Mouse (Mus musculus) frontal cortex, adult (tissue): Measurements from ENCODE around the gene Pnmal2.
A peak's percentile ranks its signal among the peaks of the same experiment; 100 is the strongest.

ENCODE experiments used
- ATAC-seq: cut with Nextera tagmentation; 2 replicates; pipeline ENCODE4 v1.9.2; 2017; ENCODE audit warnings: mild to moderate bottlenecking, moderate library complexity, mixed read lengths; ENCODE audit not compliant: low TSS enrichment

Pnmal2 gene

DNA sequence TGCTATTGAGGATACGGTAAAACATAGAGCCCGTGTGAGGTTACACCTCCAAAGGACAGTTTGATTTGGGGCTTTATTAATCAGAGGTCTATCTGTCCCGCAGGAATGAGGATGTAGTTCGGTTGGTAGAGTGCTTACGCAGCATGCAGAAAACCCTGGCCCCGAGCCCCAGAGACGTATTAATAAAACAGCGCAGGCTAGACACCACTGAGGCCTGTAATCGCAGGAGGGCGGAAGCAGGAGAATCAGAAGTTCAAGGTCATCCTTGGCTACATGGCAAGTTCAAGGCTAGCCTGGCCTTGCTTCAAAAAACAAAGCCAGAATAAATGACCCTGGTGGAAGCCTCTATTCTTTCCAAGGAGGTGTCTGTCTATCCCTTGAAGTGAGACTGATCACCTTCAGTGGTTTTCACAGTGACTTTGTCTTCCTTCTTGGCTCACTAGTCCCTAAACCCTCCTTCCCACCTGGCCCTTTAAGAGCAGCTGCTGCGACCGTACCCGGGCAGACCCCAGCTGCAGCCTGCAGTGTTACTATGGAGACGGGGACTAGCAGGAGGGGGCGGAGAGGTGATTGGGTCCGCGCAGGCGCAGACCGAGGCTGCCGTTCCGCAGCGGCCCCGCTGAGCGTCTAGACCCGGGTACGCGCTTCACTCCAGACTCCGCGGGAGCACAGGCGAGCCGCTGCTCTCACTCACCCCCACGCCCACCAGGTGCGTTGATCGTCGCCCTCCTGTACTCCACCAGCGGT is at the start of gene Pnmal2:
Gene Pnmal2, plus strand, starts transcription at position 622 of the 747 bp plus-strand sequence.
- ATAC-seq: peak; percentile 66

DNA sequence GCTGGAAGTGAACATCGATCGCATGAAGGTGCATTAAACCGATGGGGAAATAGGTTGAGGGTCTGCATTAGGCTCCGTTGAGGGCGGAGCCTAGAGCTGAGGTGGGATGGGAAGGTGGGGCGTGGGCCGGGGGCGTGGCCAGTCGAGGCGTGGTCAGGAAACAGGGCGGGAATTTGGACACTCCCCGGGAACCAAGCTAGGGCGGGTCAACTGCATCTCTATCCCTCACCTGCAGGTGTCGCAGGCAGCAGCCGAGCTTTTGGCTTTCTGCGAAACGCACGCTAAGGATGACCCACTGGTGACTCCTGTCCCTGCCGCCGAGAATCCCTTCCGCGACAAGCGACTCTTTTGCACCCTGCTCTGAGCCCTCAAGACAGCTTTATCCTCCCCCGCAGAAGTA is 49.5 kb upstream of the Pnmal2 start:
- peak; percentile 10 for ATAC-seq

DNA sequence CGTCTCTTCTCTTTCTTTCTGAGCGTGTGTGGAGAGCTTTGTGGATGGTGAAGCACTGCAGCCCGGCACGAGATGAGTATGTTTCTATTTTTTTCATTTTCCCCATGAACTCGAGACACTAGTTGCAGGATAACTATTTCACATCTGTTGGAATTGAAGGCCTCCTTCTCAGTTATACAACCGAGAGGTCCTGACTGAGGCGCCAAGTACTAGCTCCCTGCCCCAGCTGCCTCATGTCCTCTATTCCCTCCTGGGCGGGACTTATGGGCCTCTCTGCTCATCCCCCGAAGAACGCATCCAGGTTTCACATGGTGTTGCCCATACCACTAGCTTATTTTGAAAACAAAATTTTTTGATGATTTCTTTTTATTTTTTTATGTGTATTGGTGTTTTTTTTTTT is 49.0 kb upstream of the Pnmal2 start:
- ATAC-seq: no peak

DNA sequence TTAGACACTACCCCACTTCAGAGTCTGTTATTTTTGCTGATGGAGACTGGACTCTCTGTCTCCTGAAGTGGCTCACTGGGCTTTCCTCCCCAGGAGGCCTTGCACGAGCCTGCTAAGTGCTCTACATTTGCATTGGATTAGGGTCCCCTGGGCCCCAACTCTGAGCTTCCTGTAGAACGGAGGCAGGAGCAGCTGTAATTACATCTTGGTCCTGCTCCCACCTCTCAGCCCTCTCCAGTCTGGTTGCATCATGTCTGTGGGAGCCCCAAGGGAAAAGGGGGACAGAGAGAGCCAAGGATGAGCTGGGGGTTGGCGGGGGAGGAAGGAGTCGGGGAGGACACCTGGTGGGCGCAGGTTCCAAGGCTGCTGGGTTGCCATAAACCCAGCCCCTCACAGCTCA is 44.0 kb upstream of the Pnmal2 start:
- ATAC-seq: no peak

DNA sequence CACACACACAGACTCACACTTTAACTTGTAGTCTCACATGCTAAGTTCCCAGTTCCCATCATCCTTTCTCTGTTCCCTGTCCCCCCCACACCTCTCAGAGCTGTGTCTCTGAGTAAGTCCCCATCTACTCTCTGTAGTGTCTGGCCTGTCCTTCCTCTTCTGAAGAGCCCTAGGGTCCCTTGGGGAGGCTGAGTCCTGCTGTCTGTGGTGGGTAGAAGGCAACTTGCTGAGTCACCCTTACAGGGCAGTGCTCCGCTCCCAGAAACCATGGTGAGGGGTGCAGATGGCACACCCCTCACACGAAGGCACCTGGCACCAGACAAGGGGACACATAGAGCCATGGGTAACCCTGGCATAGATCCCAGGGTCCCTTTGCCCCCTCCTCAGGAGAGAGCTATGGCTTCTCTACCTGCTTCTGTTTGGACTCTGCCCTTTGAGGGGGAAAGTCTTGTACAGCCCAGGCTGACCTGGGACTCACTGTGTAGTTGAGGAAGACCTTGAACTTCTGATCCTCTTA is 41.0 kb upstream of the Pnmal2 start:
- no peak for ATAC-seq

DNA sequence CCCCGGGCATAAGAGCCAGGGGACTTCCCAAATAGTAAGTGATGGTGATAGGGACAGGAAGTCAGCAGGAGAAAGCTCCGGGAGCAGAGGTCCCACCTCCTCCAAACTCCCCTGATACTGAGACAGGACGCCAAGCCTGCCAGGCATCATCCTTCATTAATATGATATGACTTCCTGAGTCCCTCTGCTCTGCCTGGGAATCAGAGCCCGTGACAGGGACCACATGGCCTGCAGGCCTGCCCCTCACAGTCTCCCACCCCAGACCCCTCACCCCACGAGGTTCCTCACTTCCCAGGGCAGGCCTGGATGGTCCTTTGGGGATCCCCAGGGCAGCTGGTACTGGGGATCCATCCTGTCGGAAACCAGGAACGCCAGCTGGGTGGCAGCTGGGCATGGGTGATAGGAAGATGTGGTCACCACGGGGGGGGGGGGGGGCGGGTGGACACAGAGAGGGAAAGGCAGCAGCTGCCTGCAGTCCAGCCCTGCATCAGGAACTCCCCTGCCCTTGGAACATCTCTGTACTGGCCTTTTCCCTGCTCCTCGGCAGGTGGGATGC is 40.3 kb upstream of the Pnmal2 start:
- ATAC-seq: no peak

DNA sequence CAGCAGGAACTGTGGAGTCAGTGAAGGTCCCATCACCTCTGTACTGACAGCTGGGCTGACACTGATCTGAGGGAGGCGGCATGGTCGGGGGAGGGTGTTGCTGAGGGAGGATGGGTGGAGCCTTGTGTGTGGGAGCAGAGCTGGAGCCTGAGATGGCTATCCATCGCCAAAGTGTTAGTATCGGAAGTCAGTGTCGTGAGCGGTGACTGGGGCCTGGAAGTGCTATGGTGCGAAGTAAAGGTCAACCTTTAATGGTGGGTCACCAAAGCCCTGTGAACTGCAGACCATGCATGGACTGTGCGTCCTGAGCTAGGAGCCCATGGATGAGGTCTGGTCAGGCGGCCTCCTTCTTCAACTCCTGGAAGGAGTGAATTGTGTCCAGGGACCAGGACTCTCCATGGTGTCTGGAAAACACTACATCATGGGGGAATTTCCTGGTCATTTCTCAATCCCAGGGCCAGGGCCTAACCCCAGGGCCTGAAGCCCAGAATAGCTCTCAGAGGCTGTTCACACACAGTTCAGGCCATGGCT is 38.9 kb upstream of the Pnmal2 start:
- ATAC-seq: no peak

DNA sequence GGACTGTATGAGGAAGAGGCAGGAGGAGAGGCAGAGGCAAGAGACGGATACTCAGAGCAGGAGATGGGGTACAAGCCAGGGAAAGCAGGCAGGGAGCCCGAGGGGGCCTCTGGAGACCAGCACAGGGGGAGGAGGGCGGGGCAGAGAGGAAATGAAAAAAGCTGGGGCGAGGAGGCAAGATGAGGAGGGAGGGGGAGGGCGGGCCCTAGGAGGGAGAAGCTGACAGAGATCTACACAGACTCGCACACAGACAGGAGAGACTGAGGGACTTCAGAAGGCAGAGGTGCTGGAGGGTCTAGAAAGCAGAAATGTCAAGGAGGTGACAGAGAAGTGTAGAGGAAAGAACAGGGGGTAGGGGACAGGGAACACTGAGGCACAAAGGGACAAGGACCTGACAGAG is 38.2 kb upstream of the Pnmal2 start, which contains the start of gene Ptgir:
Gene Ptgir, plus strand, starts transcription at position 210 of the 400 bp plus-strand sequence.
- ATAC-seq: no peak

DNA sequence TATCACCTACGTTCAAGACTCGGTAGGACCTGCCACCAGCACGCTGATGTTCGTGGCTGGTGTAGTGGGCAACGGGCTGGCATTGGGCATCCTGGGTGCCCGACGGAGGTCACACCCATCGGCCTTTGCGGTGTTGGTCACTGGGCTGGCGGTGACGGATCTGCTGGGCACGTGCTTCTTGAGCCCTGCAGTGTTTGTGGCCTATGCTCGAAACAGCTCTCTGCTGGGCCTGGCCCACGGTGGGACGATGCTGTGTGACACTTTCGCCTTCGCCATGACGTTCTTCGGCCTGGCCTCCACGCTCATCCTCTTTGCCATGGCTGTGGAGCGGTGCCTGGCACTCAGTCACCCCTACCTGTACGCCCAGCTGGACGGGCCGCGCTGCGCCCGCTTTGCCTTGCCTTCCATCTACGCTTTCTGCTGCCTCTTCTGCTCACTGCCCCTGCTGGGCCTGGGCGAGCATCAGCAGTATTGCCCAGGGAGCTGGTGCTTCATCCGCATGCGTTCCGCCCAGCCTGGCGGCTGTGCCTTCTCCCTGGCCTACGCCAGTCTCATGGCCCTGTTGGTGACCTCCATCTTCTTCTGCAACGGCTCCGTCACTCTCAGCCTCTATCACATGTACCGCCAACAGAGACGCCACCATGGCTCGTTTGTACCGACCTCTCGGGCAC is 37.5 kb upstream of the Pnmal2 start:
- no peak for ATAC-seq

DNA sequence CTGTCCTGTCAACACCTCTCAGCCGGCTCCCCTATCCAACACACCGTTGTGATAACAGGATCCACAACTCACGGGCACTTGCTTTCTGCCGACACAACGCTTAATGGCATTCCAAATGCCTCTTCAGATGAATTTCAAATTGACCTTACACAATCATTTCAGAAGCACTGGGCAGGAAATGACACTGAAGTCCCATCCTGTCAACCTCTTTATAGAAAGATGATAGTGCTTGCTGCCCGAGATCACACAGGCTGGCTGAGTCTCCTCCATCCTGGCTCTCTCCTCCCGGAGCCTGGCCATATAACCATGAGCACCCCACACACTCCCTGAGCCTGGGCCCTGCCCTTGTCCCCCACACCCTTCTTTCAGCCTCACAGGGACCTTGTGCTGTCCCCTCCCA is 36.6 kb upstream of the Pnmal2 start:
- ATAC-seq: no peak

DNA sequence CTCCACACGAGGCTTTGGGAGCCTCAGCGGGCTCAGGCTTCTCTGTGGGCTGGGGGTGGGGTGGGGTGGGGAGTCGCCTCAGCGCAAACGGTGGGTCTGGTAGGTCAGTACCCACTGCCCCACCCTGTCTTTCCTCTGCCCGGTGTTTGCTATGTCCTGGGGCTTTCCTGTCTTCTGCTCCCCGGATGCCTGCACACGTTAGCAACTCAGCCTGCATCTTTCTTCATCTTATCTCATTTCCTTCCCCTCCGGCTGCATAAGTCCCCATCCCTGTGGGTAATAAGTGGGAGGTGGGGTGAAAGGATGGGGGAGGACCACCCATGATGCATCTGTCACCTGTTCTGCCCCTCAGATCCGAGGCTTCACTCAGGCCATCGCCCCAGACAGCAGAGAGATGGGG is 36.1 kb upstream of the Pnmal2 start:
- no peak for ATAC-seq

DNA sequence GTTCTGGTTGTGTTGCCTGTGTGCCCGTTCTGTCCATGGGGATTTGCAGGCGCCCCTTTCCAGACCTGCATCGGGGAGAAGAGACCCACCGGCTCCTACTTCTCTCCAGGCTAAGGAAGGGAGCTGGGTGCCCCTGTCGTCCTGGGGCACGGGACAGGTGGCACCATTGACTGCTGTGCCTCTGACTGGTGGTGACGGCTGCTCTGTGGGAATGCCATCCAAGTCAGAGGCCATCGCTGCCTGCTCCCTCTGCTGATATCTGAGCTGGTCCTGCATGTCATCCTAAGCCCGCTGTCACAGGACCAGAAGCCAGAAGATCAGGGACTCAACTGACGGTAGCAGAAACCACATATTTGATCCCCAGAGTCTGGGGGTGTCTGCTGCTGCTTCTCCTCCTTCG is 35.6 kb upstream of the Pnmal2 start:
- ATAC-seq: no peak

DNA sequence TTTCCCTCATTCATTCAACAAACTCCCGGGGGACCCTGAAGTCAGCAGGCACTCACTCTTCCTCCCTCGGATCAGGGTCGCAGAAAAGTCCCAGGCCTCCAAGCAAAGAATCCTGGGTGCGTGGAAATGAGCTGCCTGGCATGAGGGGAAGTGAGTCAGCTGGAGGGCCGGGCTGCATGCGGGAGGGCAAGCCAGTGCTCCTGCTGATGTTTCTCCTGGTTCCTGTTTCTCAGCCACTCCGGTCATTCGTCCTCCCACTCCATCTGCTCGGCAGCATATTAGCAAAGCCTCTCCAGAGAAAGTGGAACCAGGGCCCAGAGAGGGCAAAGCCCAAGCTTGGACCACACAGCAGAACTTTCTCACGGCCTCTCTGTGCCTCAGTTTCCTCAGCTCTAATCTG is 34.6 kb upstream of the Pnmal2 start:
- no peak for ATAC-seq

DNA sequence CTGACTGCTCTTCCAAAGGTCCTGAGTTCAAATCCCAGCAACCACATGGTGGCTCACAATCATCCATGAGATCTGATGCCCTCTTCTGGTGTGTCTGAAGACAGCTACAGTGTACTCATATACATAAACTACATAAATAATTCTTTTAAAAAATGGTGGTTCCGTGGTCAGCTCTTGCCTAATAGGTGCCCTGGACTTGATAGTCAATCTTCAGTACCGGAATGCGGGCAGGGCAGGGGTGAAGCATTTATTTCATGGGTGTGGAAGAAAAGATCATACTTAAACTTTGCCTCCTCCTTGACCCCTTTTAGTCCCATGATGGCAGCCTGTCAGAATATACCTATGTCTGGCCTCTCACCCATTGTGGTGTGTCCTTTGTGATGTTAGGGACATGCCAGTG is 32.6 kb upstream of the Pnmal2 start:
- ATAC-seq: no peak

DNA sequence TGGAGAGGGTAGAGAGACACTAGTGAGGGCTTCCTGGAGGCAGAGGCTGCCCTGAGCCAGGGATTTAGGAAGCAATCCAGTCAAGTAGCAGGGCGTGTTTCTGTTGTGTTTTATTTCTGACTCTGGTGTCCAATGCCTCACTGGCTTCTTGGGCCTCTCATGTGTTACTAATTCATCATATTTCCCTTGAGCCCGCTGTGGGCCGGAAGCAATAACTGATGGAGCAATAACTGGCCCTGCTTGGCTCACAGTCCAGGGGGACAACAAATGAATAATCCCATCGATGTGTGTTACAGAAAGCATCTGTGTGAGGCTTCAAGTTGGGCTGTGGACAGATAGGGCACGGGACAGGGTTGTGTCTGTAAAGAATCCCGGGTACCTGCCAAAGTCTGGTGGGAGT is 32.1 kb upstream of the Pnmal2 start:
- ATAC-seq: no peak

DNA sequence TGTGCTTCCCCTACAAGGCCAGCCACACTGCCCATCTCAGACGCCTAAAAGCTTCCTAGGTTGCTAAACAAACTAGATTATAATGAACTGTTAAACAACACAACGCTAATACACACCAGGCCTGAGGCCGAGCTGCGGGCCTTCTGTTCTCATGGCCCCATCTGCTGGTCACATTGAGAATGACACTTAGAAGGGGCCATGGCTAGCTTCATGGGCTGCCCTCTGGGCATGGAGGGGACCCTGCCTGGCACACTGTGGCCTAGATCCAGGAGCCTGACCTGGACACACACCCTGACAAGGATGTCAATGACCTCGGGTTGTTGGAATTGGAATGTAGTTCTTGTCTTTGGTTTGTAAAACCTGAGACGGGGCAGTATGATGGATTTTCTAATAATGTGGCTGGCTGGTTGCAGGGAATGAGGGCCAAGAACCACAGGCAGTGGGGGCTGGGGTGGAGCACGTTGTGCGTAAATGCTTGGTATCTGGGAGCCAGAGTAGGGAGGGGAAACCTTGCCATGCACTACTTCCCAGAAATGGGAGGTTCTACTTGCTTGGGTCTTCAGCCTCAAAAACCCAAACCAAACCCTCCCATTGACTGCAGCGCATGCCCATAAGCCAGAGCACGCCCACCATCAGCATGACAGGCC is 30.6 kb upstream of the Pnmal2 start:
- peak; percentile 54 for ATAC-seq

DNA sequence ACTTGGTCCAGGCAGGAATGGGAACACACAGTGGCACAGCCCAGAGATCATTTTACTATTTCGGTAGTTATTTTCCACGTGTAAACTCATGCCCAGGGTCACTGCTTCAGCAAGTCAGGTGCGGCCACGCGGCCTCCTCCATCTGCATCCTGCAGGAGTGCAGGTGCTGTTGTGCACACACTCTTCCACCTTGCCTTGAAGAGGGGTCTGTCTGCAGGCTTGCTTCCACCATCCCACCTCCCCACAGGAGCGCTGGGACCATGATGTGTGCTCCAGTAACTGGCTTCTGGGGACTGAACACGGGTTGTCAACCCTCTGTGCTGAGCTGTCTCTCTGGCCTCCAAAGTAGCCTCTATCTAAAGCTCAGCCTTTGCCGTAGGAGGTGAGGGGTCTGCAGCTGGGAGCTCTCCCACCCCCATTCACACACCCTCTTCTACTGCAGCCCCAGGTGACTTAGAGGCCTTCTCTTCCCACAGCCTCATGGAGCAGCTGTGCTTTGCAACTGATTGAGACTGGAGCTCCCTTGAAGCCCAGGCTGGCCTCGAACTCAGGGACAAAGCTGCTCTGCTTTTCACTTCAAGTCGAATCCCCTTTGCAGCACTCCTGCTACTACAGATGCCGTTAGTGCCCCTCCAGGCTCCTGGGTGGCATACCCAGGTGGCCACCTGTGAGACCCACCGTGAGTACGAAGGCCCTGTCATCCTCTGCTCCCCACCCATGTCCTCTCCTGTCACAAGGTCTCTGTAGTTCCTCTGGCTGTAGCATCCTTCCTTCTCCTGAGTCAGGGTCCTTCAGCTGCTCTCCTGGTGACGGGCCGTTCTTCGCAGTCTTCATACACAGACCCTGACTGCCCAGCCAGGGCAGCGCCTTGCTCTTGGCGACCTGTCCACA is 29.8 kb upstream of the Pnmal2 start:
- ATAC-seq: peak; percentile 3; the same call in 1 of the 2 replicates

DNA sequence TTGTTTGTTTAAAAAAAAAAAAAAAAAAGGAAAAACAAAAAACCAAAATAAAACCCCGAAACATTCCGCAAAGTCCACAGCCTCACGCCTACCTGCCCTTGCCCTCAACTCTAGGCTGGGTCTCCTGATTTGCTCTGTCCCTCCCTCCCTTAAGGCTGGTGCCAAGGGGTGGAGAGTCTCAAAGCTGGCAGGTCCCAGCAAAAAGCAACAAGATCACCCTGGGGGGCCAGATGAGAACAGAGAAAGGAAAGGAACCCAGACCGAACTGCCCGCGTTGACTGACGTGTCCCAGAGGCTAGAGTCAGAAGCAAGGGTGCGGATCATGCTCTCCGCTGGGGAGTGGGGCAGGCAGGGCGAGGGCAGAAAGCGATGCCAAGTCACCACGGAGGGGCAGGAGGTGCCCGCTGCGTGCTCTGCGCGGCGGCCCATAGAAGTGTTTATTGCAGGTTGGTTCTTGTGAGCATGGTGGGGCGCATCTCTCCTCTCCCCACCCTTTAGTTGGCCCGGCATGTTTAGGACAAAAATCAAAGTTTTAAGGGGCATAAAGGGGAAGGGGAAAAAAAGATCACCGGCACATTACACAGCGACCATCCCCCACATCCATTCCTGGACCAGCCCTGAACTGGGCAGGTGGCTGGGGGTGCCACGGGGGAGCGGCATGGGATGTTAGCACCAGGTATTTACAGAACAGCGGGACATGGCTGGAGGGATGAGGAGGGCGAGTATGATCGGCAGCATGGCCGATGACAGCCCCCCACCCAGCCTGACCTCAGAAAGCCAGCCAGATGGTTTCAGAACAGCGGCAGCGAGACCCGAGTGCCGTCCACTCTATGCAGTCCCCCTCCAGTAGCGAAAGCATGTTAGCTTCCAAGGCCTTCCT is 28.8 kb upstream of the Pnmal2 start:
- ATAC-seq: no peak

DNA sequence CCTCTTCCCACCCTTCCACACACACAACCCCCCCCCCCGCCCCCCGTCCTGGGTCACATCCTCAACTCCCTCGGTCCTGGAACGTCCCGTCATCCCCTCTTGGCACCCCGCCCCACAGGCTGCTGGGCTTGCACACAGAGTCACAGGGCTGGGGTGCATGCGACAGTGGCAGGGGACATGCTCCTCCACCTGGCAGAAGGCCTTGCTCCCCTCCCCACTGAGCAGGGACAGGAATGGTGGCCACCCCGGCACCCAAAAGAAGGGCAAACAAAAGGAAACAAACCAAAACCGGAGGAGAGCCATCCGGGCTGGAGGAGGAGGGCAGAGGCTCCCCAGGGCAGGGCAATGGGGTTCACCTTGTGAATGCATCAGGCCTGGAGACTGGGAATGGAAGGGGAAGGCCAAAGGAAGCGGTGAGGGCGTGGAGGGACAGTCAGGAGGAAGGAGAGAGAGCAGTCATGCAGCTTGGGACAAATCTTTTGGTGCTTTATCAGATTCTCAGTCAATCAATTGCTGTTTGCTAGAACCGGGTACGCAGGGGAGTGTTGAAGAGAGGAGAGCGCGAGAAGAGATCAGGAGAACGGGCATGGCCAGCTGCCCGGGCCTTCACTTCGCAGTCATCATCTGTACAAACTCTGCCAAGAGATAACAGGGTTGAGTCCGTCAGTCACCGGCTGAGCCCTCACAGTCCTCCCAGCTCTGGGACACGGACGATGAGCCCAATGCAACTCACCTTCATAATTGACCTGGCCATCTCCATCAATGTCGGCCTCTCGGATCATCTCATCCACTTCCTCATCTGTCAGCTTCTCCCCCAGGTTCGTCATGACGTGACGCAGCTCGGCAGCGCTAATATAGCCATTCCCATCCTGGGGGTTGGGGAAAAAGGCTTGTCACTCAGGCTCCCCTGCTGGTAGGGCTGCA is 27.9 kb upstream of the Pnmal2 start:
- no peak for ATAC-seq
